Mouse (Mus musculus) lung, postnatal 0 days (tissue): ENCODE measurements around the gene Ldah. TPM values are rescaled to one million over a fixed set of nuclear protein-coding genes. Genes with fewer than 3 reads are reported as not detected.

ENCODE experiments used
- ATAC-seq: fragments of 200-750 bp; cut with Nextera tagmentation; 2 replicates; pipeline ENCODE4 v1.8.0; 2017; ENCODE audit warnings: moderate library complexity
- DNase-seq: peaks from one replicate; pipeline ENCODE4 v3.0.0-alpha.2; 2016; ENCODE audit warnings: low spot score
- H3K27ac ChIP-seq: fragments of 300-500 bp; sonication (generic); 2 replicates; pipeline ENCODE4 v1.5.1; 2014; ENCODE audit warnings: antibody characterized with exemption, mild to moderate bottlenecking, low read length, mixed read lengths
- H3K27me3 ChIP-seq: fragments of 300-500 bp; sonication (generic); replicated peaks from 2 replicates; pipeline ENCODE4 v1.6.1; 2014; ENCODE audit warnings: low read length, mixed read lengths; ENCODE audit not compliant: insufficient read depth
- H3K36me3 ChIP-seq: fragments of 300-500 bp; sonication (generic); 2 replicates; pipeline ENCODE4 v1.6.1; 2014; ENCODE audit warnings: low read length, mixed read lengths; ENCODE audit not compliant: insufficient read depth
- H3K4me1 ChIP-seq: fragments of 300-500 bp; sonication (generic); 2 replicates; pipeline ENCODE4 v1.6.1; 2014; ENCODE audit warnings: antibody characterized with exemption, low read depth, low read length, mixed read lengths; ENCODE audit not compliant: insufficient read depth
- H3K4me2 ChIP-seq: fragments of 300-500 bp; sonication (generic); replicated peaks from 2 replicates; pipeline ENCODE4 v1.6.1; 2014; ENCODE audit warnings: low read depth, mild to moderate bottlenecking, low read length, moderate library complexity, mixed read lengths
- H3K4me3 ChIP-seq: fragments of 300-500 bp; sonication (generic); 2 replicates; pipeline ENCODE4 v1.5.1; 2014; ENCODE audit warnings: low read depth, low read length
- H3K9ac ChIP-seq: fragments of 300-500 bp; sonication (generic); replicated peaks from 2 replicates; pipeline ENCODE4 v1.6.1; 2014; ENCODE audit warnings: low read depth, mild to moderate bottlenecking
- H3K9me3 ChIP-seq: fragments of 300-500 bp; sonication (generic); 2 replicates; pipeline ENCODE4 v1.6.1; 2016; ENCODE audit warnings: low read length, mixed read lengths
- CTCF ChIP-seq: IDR thresholded peaks from 2 replicates; pipeline ENCODE4 v1.5.1; 2016; ENCODE audit warnings: antibody characterized with exemption, mild to moderate bottlenecking
- EP300 ChIP-seq: IDR thresholded peaks from 2 replicates; pipeline ENCODE4 v1.6.1; 2016; ENCODE audit warnings: antibody characterized with exemption, mild to moderate bottlenecking, control low read depth
- WGBS: fragments of 180-500 bp; shearing (Covaris S2); extraction: QIAGEN DNeasy Blood & Tissue Kit; methylation state at CpG from one replicate; pipeline ENCODE4 v1.1.7; 2014; 5-methylcytosine and 5-hydroxymethylcytosine counted together
- polyA plus RNA-seq: library from polyadenylated mRNA; unstranded; fragments of >200 nt; fragmentation: Nextera tagmentation; extraction: Ambion mirVana; gene quantifications from 2 replicates; pipeline ENCODE4 v1.2.1, GENCODE M21; 2015

Ldah gene
- polyA plus RNA-seq, 1 experiment from 2014 or later, result 45.5 TPM

GRCm38 (mm10) chr12:8273471-8274171, 65.7 kb downstream of the Ldah start:
- no peak for ATAC-seq
- Histone ChIP-seq H3K36me3 (no peaks in the 10 kb centered on the region), H3K4me3 (no peak overlapping the region), H3K27ac (no peak overlapping the region), H3K4me1 (no peaks in the 10 kb centered on the region), H3K9me3 (no peaks in the 10 kb centered on the region), H3K9ac (no peak overlapping the region), H3K4me2 (no peak overlapping the region), H3K27me3 (no peaks in the 10 kb centered on the region)
- no peak for DNase-seq
- TF ChIP-seq CTCF (no peak), EP300 (no peak)
- 72% methylated on average over 6 of the region's 6 CpGs for WGBS

- Histone ChIP-seq H3K4me3 (no peak overlapping the region), H3K27me3 (no peaks in the 10 kb centered on the region), H3K4me2 (no peak overlapping the region), H3K36me3 (no peaks in the 10 kb centered on the region), H3K4me1 (no peaks in the 10 kb centered on the region), H3K9me3 (no peaks in the 10 kb centered on the region), H3K27ac (no peak overlapping the region), H3K9ac (no peak overlapping the region)
- TF ChIP-seq EP300, result no peak
- TF ChIP-seq CTCF, result no peak
- ATAC-seq, result no peak
- WGBS, result 85% methylated on average over 4 of the region's 4 CpGs
- no peak for DNase-seq
Measured at GRCm38 (mm10) chr12:8275424-8275823, 67.5 kb downstream of the Ldah start.

GRCm38 (mm10) chr12:8281225-8282017, 73.5 kb downstream of the Ldah start:
- TF ChIP-seq CTCF (no peak), EP300 (no peak)
- H3K4me2 ChIP-seq, result no peak overlapping the region
- H3K36me3 ChIP-seq, result no peaks in the 10 kb centered on the region
- no peak overlapping the region for H3K9ac ChIP-seq
- H3K27ac ChIP-seq, result no peak overlapping the region
- H3K9me3 ChIP-seq, result no peaks in the 10 kb centered on the region
- no peaks in the 10 kb centered on the region for H3K27me3 ChIP-seq
- no peak overlapping the region for H3K4me3 ChIP-seq
- DNase-seq (no peak), ATAC-seq (no peak)
- 86% methylated on average over 14 of the region's 15 CpGs for WGBS
- H3K4me1 ChIP-seq, result no peaks in the 10 kb centered on the region

GRCm38 (mm10) chr12:8287970-8288369, 80.1 kb downstream of the Ldah start:
- H3K4me3 ChIP-seq, result no peak overlapping the region
- H3K9ac ChIP-seq, result no peak overlapping the region
- H3K9me3 ChIP-seq, result no peaks in the 10 kb centered on the region
- no peak overlapping the region for H3K27ac ChIP-seq
- H3K4me2 ChIP-seq, result no peak overlapping the region
- no peaks in the 10 kb centered on the region for H3K36me3 ChIP-seq
- ATAC-seq, result no peak
- no peaks in the 10 kb centered on the region for H3K27me3 ChIP-seq
- WGBS, result 56% methylated on average over 3 of the region's 3 CpGs
- no peaks in the 10 kb centered on the region for H3K4me1 ChIP-seq
- DNase-seq, result no peak
- TF ChIP-seq CTCF, result peak; percentile 47
- TF ChIP-seq EP300, result no peak

- H3K9ac ChIP-seq, result no peak overlapping the region
- H3K27ac ChIP-seq, result no peak overlapping the region
- DNase-seq (no peak), ATAC-seq (no peak)
- no peaks in the 10 kb centered on the region for H3K36me3 ChIP-seq
- H3K4me2 ChIP-seq, result no peak overlapping the region
- H3K27me3 ChIP-seq, result no peaks in the 10 kb centered on the region
- no peaks in the 10 kb centered on the region for H3K4me1 ChIP-seq
- no peak overlapping the region for H3K4me3 ChIP-seq
- no peak for TF ChIP-seq CTCF
- TF ChIP-seq EP300, result no peak
- WGBS, result 86% methylated on average over 6 of the region's 6 CpGs
- H3K9me3 ChIP-seq, result no peaks in the 10 kb centered on the region
Measured at GRCm38 (mm10) chr12:8289099-8289498, 81.2 kb downstream of the Ldah start.

GRCm38 (mm10) chr12:8289499-8289898, 81.6 kb downstream of the Ldah start:
- Histone ChIP-seq H3K4me3 (no peak overlapping the region), H3K9me3 (no peaks in the 10 kb centered on the region), H3K36me3 (no peaks in the 10 kb centered on the region), H3K27ac (no peak overlapping the region), H3K4me1 (no peaks in the 10 kb centered on the region), H3K27me3 (no peaks in the 10 kb centered on the region), H3K9ac (no peak overlapping the region), H3K4me2 (no peak overlapping the region)
- TF ChIP-seq EP300 (no peak), CTCF (no peak)
- DNase-seq, result no peak
- ATAC-seq, result no peak
- 91% methylated on average over 8 of the region's 8 CpGs for WGBS
